Mouse (Mus musculus): ENCODE results near the gene Olfr1085. TPM values are rescaled to one million over a fixed set of nuclear protein-coding genes. Genes with fewer than 3 reads are reported as not detected.
"Not testable (repeated sequence)": the region's sequence is repeated elsewhere in the genome, so short reads cannot be mapped to it uniquely, and the experiment has no call there.

The Olfr1085 gene
- polyA plus RNA-seq (2012; ENCODE audit: insufficient read depth, insufficient read length, missing spikeins): not detected in 2 replicates

DNA sequence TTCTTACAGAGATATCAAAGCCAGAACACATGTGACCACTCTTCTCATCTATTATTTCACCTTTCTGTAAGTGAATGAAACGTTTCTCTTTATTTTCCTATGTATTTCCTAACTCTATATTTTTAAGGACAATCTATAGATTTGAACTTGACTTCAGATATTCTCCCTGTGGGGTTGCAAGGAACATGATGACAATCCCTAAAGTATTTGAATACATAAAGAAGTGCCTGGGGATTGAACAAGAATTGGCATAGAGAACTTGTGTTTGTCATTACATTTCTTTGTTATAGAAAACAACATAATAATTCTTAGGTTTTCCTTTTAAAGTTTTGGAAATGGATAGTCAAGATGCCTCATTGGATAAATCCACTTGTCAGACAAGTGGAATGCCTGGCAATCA, at the start of gene Olfr1085:
Gene Olfr1085, minus strand, starts transcription at position 101 of the 400 bp plus-strand sequence.
- H3K4me3 ChIP-seq (ENCODE audit: insufficient read depth, low read depth, low read length): no peak within 1 kb of the TSS
- H3K4me1 ChIP-seq (ENCODE audit: control insufficient read depth, insufficient read depth, insufficient read length, low read length): no peaks in the 10 kb centered on the region
- H3K27ac ChIP-seq (replicated peaks; ENCODE audit: low read depth, low read length): no peak within 1 kb of the TSS

DNA sequence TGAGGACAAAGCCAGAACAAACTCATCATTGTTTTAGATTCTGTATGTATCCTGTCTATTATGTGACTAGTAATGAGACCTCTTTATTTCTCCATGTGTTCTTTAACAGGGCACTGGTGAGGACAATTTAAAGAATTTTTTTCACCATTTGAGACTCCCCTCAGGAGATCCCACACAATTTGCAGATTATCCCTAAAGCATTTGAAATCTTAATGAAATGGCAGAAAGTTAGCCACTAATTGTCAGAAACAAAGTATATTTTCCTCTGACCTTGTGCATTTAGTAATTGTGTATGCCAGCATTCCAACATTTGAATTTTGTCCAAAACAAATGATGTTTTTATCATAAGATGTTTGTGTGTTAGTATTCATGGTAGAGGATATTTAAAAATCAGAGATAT, 36.5 kb upstream of the Olfr1085 start, which contains the start of gene Olfr1087:
Gene Olfr1087, minus strand, starts transcription at position 101 of the 400 bp plus-strand sequence.
- H3K4me1 ChIP-seq (ENCODE audit: control insufficient read depth, insufficient read depth, insufficient read length, low read length): no peaks in the 10 kb centered on the region
- no peak within 1 kb of the TSS for H3K27ac ChIP-seq (replicated peaks; ENCODE audit: low read depth, low read length)
- H3K4me3 ChIP-seq (ENCODE audit: insufficient read depth, low read depth, low read length): no peak within 1 kb of the TSS

DNA sequence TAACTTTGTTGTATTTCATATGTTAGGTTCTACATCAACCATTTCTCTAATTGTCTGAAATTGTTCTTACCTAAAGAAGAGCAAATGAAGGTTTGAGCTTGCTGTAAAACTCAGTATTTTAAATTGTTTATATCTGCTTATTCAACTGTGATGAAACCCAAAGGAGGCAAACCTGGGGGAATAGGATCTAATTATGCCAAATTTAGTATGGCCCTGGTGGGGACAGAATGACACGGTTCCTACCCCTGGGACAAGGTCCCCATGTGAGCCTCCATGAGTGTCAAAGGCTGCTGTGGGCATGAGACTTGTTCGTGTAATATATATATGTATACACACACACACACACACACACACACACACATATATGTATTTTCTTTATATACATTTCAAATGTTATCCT, 18.2 kb upstream of the Olfr1085 start, which contains the start of gene Olfr1086:
Gene Olfr1086, minus strand, starts transcription at position 101 of the 400 bp plus-strand sequence.
- Histone ChIP-seq H3K27ac (replicated peaks; ENCODE audit: low read depth, low read length) (no peak within 1 kb of the TSS), H3K4me3 (ENCODE audit: insufficient read depth, low read depth, low read length) (no peak within 1 kb of the TSS), H3K4me1 (ENCODE audit: control insufficient read depth, insufficient read depth, insufficient read length, low read length) (no peaks in the 10 kb centered on the region)

DNA sequence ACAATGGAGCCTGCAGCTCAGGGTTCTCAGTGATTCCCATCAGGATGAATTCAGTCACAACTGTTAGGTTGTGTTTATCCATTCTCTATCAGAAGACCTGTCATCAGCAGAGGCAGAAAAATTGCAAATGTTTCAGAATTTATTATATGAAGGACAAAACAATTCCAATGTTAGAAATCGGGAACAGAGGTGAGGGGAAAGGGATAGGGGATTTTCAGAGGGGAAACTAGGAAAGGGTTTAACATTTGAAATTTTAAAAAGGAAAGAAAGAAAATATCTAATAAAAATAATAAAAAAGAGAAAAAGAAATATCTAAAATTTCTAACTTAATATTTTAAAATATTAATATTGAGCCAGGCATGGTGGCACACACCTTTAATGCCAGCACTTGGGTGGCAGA, 22.2 kb downstream of the Olfr1085 start, which contains the start of gene Olfr1084:
Gene Olfr1084, minus strand, starts transcription at position 101 of the 400 bp plus-strand sequence.
- not testable (repeated sequence) for H3K27ac ChIP-seq (replicated peaks; ENCODE audit: low read depth, low read length); H3K4me1 ChIP-seq (ENCODE audit: control insufficient read depth, insufficient read depth, insufficient read length, low read length); H3K4me3 ChIP-seq (ENCODE audit: insufficient read depth, low read depth, low read length)

Other genes starting within 250 kb of the Olfr1085 start
- not detected in 2 replicates for gene Olfr1061, start 248.0 kb downstream of the Olfr1085 start, polyA plus RNA-seq (2012; ENCODE audit: insufficient read depth, insufficient read length, missing spikeins)
- not detected in 2 replicates for gene Olfr1062, start 235.3 kb downstream of the Olfr1085 start, polyA plus RNA-seq (2012; ENCODE audit: insufficient read depth, insufficient read length, missing spikeins)
- gene Olfr1065, start 211.4 kb downstream of the Olfr1085 start, polyA plus RNA-seq (2012; ENCODE audit: insufficient read depth, insufficient read length, missing spikeins): not detected in 2 replicates
- gene Olfr1066, start 205.8 kb downstream of the Olfr1085 start, polyA plus RNA-seq (2012; ENCODE audit: insufficient read depth, insufficient read length, missing spikeins): not detected in 2 replicates
- gene Olfr228, start 174.6 kb downstream of the Olfr1085 start, polyA plus RNA-seq (2012; ENCODE audit: insufficient read depth, insufficient read length, missing spikeins): not detected in 2 replicates
- not detected in 2 replicates for gene Olfr1076, start 153.6 kb downstream of the Olfr1085 start, polyA plus RNA-seq (2012; ENCODE audit: insufficient read depth, insufficient read length, missing spikeins)
- gene Olfr1079, start 119.5 kb downstream of the Olfr1085 start, polyA plus RNA-seq (2012; ENCODE audit: insufficient read depth, insufficient read length, missing spikeins): not detected in 2 replicates
- not detected in 2 replicates for gene Olfr1080, start 103.8 kb downstream of the Olfr1085 start, polyA plus RNA-seq (2012; ENCODE audit: insufficient read depth, insufficient read length, missing spikeins)
- not detected in 2 replicates for gene Olfr1082, start 63.1 kb downstream of the Olfr1085 start, polyA plus RNA-seq (2012; ENCODE audit: insufficient read depth, insufficient read length, missing spikeins)
- not detected in 2 replicates for gene Olfr1084, start 22.3 kb downstream of the Olfr1085 start, polyA plus RNA-seq (2012; ENCODE audit: insufficient read depth, insufficient read length, missing spikeins)
- gene Olfr1086, start 18.1 kb upstream of the Olfr1085 start, polyA plus RNA-seq (2012; ENCODE audit: insufficient read depth, insufficient read length, missing spikeins): not detected in 2 replicates
- not detected in 2 replicates for gene Olfr1087, start 36.4 kb upstream of the Olfr1085 start, polyA plus RNA-seq (2012; ENCODE audit: insufficient read depth, insufficient read length, missing spikeins)
- gene Olfr1089, start 71.7 kb upstream of the Olfr1085 start, polyA plus RNA-seq (2012; ENCODE audit: insufficient read depth, insufficient read length, missing spikeins): not detected in 2 replicates
- not detected in 2 replicates for gene Olfr1090, start 97.0 kb upstream of the Olfr1085 start, polyA plus RNA-seq (2012; ENCODE audit: insufficient read depth, insufficient read length, missing spikeins)
- not detected in 2 replicates for gene Olfr1093, start 120.5 kb upstream of the Olfr1085 start, polyA plus RNA-seq (2012; ENCODE audit: insufficient read depth, insufficient read length, missing spikeins)
- not detected in 2 replicates for gene Olfr141, start 148.0 kb upstream of the Olfr1085 start, polyA plus RNA-seq (2012; ENCODE audit: insufficient read depth, insufficient read length, missing spikeins)
- not detected in 2 replicates for gene Olfr1094, start 162.6 kb upstream of the Olfr1085 start, polyA plus RNA-seq (2012; ENCODE audit: insufficient read depth, insufficient read length, missing spikeins)
- gene Olfr1095, start 189.7 kb upstream of the Olfr1085 start, polyA plus RNA-seq (2012; ENCODE audit: insufficient read depth, insufficient read length, missing spikeins): not detected in 2 replicates
- not detected in 2 replicates for gene Gm13723, start 212.8 kb upstream of the Olfr1085 start, polyA plus RNA-seq (2012; ENCODE audit: insufficient read depth, insufficient read length, missing spikeins)
- not detected in 2 replicates for gene Olfr1097, start 230.2 kb upstream of the Olfr1085 start, polyA plus RNA-seq (2012; ENCODE audit: insufficient read depth, insufficient read length, missing spikeins)

Data from brown adipose tissue, adult 24 weeks (tissue).